23 mouse cellular contexts compared by ENCODE assay signal in genomic region chr13:114684298-114684697, GRCm38 (mm10).
"Had no signal": no experiment of that assay in that cellular context is flagged by ENCODE, and none has a peak within 500 bp of the region (broad histone marks: within the 10 kb centered on the region; RNA-seq: fewer than 3 reads in every experiment).

No protein-coding gene starts in this region.

- H3K27ac ChIP-seq: limb, embryonic 12.5 days; limb, embryonic 15.5 days; liver, embryonic 15.5 days; lung, embryonic 15.5 days; midbrain, embryonic 12.5 days; midbrain, embryonic 15.5 days; neural tube, embryonic 13.5 days; stomach, embryonic 15.5 days had no signal

- H3K4me3 ChIP-seq: limb, embryonic 12.5 days; limb, embryonic 15.5 days; liver, embryonic 15.5 days; lung, embryonic 15.5 days; midbrain, embryonic 12.5 days; midbrain, embryonic 15.5 days; myocyte; neural tube, embryonic 13.5 days; stomach, embryonic 15.5 days had no signal

- H3K9me3 ChIP-seq: limb, embryonic 12.5 days; limb, embryonic 15.5 days; liver, embryonic 15.5 days; lung, embryonic 15.5 days; midbrain, embryonic 12.5 days; midbrain, embryonic 15.5 days; neural tube, embryonic 13.5 days; stomach, embryonic 15.5 days had no signal

- H3K9ac ChIP-seq: limb, embryonic 12.5 days; limb, embryonic 15.5 days; liver, embryonic 15.5 days; lung, embryonic 15.5 days; midbrain, embryonic 12.5 days; midbrain, embryonic 15.5 days; neural tube, embryonic 13.5 days; stomach, embryonic 15.5 days had no signal

- H3K4me2 ChIP-seq: limb, embryonic 12.5 days; limb, embryonic 15.5 days; liver, embryonic 15.5 days; lung, embryonic 15.5 days; midbrain, embryonic 12.5 days; midbrain, embryonic 15.5 days; neural tube, embryonic 13.5 days; stomach, embryonic 15.5 days had no signal

- H3K36me3 ChIP-seq: limb, embryonic 12.5 days; limb, embryonic 15.5 days; liver, embryonic 15.5 days; lung, embryonic 15.5 days; midbrain, embryonic 12.5 days; midbrain, embryonic 15.5 days; neural tube, embryonic 13.5 days; stomach, embryonic 15.5 days had no signal

- H3K27me3 ChIP-seq: limb, embryonic 12.5 days; limb, embryonic 15.5 days; liver, embryonic 15.5 days; lung, embryonic 15.5 days; midbrain, embryonic 12.5 days; midbrain, embryonic 15.5 days; neural tube, embryonic 13.5 days; stomach, embryonic 15.5 days had no signal

- H3K4me1 ChIP-seq: limb, embryonic 15.5 days; liver, embryonic 15.5 days; midbrain, embryonic 12.5 days; midbrain, embryonic 15.5 days; neural tube, embryonic 13.5 days had no signal

- ATAC-seq: inflammation-experienced regulatory T-cells, adult 6 months; midbrain, embryonic 15.5 days had no signal

- DNase-seq: kidney, adult 11 months; kidney, postnatal 14 days; kidney, postnatal 4 days; left cerebral cortex, postnatal 4 days; lung, adult 18-20 months; lung, postnatal 10 days; lung, postnatal 36 days; retina, postnatal 1 day; right cerebral cortex, postnatal 25 days; spleen, adult 18-20 months; thymus, adult 2 months; thymus, postnatal 14 days; thymus, postnatal 4 days had no signal
